Mouse (Mus musculus) right cerebral cortex, postnatal 36 days (tissue): ENCODE results near the gene Xpnpep1.

Source experiments
- DNase-seq, 2 experiments: peaks; one replicate each; pipeline ENCODE4 v3.0.0; 2022; ENCODE audit warnings: low spot score in 2 of 2, mixed read lengths in 1 of 2

The Xpnpep1 gene

DNA sequence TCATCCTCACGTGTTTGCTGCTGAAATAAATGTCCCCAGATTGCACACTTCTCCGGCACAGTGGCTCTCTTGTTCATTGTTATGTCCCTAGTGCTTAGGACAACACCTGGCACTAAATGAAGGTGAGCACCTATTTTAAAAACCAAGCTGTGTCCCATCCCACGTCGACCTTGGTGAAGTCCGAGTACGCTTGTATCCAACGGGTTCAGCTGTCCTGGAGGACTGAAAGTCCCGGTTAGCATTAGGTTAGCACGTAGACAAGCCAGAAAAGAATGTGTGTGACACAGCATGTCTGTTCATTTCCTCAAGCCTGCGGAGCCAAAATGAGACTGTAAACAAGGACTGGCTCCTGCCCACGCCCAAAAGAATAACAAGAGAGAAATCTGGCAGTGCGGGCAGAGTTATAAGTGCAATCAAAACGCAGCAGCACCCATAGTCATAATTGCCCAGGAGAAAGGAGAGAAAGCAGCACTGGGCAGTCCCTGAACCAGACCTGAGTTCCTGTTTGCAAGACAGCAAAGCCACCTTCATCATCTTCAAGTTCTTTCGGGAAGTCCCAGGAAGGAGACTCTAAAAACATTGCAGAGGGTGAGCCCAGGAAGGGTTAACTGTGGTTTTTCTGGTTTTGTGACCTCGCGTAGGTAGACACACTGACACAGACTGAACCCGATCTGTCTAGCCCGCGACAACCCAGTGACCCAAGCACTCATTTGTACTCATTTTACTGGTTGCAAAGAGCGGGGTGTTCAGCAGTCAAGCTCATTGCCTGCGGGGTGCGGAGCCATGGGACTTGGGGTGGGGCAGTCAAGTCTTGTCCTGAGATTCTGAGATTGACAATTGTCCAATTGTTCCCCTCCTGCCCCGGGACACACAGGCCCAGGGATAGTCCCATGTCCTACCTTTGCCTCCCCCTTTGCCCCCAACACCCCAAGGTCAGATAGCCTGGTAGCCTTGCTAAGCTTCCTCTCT is at the start of gene Xpnpep1:
Gene Xpnpep1 (minus strand): TSS at position 51 of the 969 bp plus-strand sequence.
- peak in 1 of 2 experiments; percentile 49 for DNase-seq

DNA sequence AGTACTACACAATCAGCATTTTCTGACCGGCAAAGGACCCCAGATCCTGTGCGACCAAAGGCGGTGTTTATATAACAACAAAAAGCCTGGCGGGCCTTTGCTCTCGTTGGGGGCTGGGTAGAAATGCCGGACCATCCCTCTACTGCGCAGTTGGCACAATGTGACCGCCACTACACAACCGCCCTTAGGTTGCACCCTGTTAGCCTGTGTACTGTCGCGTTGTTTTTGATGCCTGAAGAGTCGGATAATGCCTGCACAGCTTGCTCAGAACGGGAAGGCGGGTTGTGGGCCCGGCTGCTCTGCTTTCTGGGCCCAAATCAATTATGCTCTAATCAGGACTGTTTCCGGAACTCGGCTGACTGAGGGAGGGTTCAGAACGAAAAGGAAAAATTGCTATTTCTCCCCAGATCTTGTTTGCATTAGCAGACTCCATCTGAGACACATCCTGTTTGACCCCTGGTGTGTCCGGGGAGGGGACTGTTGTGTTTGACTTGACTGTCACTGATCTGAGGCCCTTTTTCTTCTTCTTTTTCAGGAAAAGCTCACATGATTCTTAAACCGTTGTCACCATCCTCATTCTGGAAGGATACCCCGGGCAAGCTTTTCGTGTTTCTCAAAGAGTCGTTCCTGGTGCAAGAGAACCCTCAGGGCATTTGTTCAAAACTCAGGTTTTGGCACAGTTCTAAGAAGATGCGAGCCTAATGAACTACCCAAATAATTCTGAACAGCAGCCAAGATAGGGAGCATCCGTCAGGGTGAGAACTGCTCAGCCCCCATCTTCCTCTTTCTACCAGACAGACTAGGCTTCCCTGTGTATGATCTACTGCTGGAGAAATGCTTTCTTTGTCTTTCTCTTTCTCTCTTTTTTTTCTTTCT is 47.5 kb upstream of the Xpnpep1 start:
- no peak for DNase-seq

DNA sequence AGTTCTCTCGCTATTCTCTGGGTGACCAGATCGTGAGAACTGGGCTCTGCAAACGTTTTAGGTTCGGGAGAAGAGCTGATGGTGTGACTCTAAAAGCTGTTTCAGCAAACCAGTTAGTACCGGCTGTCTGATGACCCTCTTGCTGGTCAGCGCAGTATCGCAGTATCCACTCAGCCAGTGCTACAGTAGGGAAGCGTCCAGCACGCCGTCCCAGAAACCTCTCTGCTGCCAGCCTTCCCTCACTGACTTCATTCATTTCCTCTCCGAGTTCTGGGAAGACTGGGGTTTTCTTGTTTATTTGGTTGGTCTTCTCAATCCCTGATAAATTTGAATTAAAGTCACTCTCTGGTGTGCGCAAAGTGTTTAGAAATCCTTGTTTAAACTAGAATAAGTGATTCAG is 46.8 kb upstream of the Xpnpep1 start:
- no peak for DNase-seq

DNA sequence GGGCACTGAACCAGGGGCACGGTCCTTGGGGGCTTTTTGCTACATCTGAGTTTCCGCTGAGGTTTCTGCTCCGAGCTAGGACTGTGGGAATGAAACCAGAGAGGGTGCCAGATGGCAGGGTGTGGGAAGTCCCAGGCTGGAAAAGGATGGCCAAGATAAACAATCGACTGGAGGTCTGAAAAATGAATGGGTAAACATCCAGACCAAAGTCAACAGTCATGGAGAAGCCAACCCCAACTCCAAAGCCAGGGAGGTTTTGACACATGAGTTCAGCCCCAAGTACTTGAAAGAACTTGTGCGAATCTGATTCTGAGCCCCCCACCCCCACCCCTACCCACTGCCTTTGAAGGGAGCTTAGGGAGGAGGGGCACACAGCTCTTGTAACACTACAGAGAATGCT is 44.7 kb upstream of the Xpnpep1 start:
- DNase-seq, result no peak

DNA sequence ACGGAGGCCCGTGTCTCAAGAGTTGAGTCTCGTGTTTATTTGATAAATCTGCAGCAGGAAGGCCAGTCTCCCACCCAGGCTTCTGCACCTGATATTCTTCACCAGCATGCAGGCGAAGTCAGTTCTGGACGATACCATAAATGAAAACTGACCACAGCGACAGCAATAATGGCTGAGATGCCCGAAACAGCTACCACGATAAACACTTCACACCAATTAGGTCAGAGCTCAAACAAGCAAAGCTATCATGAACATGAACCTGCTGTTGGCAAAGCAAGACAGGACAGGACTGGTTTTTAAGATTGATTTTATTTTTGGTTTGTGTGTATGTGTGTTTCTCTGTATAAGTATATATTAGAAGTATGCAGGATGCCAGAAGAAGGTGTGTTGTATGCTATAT is 42.8 kb upstream of the Xpnpep1 start:
- DNase-seq, result no peak

DNA sequence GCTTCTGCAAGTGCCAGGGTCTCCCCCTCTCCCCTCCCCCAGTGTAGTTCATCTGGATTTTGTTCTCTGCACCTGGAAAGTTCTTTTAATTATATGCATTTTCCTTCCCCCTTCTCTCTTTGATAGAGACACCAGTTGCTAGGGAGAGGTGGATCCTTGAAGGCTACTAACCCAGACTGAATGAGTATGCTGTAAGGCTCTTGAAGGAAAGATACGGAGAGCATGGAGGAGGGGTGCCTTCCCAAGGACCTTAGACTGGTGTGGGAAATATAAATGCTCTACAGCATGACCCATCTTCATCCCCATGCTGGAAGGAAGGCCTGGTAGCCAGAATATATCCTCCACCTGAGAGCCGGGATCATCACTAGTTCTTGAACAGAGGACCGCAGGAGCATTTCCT is 41.3 kb upstream of the Xpnpep1 start:
- no peak for DNase-seq

DNA sequence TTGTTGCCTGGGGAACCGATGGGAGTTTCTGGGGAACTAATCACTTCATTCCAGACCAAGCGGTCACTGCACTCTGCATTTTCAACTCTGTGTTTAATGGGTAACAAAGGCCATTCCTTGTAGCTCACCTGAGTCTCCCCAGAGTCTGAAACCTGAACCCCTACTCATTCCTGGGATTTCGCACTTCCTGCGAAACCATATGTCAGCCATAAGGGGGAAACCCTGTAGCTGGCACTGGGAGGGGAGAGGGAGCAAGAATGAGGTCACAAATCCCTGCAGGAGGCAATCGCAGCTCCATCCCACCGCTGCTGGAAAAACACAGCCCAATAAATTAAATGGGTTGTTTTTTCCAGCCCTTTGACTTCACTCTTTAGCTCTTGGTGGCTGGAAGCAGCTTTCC is 40.9 kb upstream of the Xpnpep1 start:
- DNase-seq, result no peak

DNA sequence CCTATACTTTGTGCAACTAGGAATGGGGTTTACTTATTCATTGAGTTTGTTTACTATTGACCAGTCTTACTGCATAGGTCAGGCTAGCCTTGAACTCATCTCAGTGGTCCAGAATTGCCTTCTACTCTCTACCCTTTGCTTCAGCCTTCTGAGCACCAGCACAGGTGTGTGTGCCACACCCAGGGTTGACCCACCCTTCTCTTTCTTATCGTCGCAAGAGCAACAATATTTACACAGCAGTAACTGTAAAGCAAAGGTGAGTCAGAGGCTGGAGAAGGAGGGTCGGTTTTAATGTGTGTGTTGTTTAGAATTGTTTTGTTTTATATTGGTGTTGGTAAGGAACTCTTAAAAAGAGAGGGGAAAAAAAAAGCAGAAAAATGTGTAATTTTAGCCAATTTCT is 40.5 kb upstream of the Xpnpep1 start:
- DNase-seq, result no peak

DNA sequence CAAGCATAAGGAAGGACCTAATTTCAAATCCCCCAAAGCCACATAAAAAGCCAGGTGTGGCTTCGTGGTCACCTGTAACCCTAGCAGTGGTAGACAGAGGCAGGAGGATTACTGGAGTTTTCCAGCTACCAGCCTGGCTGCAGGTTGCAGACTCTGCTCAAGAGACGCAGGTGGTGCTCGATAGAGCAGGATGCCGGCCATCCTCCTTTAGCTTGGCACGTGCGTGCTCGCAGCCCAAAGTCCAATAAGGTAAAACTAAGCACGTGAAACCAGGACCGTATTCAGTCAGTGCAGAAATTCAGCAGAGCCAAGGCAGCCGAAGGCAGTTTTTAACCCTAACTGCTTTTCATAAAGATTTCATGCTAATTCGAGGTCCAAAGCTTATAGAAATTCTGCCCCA is 40.0 kb upstream of the Xpnpep1 start:
- no peak for DNase-seq

DNA sequence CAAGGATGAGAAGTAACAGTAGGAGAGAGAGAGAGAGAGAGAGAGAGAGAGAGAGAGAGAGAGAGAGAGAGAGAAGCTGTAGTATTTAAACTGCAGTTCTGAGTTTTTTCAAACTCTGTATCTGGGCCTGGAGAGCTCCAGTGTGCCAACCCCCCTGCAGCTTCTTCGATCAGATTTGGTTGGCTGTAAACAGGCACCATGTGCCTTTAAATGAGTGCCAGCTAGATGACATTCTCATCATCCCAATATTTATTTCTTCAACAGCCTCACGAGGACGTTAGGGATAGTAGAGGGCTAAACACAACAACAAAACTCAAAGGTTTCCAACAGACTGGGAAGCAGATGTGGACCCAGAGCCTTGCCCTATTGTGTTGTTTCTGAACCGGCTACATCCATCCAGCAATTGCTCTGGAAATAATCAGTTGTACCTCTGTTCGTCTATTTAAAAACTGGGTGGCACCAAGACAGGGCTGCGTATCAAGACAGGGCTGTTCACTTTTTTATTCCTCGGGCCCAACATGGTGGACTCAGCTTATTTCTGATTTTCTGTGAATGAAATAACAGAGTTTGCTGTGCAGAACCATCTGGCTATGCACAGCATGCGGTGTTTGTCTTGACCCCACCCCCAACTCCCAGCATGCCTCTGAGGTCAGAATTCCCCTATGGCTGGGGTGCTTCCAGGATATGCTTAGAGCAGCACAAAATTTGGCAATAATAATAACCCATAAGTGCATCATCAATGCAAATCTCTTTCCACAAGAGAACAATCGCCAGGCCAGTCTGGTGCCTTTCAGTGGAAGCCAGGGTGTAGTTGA is 38.5 kb upstream of the Xpnpep1 start:
- no peak for DNase-seq

DNA sequence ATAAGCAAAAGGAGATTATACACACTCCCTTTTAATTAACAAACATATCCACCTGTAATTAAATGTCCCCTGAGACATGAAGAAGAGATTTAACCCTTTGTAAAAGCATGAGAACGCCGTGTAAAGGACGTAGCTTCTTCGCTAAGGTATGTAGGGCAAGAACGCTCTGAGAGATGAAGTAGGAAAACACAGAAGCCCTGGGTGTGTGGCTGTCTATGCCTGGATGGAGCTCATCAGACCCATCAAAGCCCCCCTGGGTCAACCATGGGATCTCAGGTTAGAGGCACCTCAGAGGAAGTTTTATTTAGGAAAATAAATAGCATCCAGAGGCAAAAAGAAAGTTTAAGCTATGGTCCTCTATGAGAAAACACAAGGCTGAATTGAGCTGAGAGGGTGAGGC is 37.3 kb upstream of the Xpnpep1 start:
- DNase-seq, result no peak

DNA sequence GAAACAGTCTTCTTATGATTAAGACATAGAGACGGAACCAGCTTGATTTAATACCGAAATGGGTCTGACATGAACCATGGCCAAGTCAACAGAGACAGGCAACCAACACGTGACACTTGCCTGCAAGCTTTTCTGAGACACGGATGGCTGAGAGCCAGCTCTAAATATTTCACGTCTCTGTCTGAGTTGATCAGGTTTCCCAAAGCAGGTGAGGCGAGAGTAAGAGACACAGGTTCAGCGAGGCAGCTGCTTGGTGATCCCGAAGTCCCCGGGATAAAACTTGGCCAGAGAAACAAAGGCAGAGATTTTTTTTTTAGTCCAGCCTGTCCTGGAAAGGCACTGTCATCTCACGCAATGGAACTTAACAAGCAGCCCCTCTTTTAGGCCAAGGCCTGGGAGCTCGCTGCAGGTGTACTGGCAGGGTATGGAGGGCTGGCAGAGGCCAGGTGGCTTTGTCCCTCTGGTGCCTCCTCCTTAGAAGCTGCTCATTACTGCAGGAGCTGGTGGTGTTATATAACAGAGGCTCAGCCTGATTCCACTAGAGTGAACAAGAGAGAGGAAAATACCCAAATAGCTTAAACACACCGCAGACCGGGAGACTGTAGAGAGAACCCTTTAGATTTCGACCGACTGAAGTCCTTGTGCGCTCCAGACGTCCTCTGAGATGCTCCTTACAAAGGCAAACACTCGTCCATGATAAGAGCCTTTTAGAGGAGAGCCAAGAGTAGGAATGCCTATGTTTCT is 36.4 kb upstream of the Xpnpep1 start:
- peak; percentile 32 to 41 for DNase-seq

DNA sequence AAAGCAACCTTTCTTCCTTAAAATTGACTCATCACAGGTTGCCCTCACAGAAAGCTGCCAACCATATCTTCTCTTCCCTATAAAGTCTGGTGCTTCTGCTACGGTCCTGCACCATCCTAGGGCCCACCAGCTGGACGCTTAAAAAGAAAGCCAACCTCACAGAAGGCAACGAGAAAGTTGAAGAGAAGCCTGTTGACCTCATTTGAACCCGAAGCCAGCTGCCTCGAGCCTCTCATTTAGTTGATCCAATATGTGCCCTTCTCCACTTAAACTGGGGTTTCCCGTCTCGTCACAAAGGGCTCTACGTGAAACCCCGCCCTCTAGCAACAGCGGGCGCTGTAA is 35.9 kb upstream of the Xpnpep1 start:
- DNase-seq, result no peak

DNA sequence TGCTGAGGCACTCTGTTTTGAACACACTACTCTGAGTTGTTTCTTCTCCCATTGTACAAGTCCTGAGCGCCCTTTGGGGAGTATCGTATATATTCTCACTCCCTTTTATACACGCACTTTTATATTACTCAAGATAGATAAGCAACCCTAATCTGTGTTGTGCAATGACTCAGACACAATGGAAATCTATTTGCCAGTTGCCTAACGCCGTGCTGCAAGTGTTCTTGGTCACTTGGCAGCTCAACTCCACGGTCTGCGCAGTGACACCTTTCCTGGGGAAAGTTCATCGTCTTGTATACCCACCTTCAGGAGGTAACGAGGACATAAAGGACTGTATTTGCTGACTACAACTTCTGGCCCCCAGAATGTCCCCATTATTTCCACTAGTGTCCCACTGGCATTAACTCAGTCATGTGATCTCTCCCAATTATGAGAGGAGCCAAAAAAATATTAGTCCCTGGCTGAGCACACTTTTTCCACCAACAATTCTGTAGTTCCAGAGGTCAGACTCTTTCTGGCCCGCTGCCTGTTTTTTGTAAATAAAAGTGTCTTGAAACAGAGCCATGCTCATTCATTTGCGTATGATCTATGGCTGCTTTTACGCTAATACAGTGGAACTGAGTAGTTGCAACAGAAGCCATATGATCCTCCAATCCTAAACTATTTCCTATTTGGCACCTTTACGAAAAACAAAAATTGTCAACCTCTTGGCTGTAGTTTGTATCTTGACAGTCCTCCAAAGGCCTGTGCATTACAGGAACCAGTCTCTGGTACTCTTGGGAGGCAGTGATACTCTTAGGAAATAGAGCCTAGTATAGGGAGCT is 35.1 kb upstream of the Xpnpep1 start:
- no peak for DNase-seq

DNA sequence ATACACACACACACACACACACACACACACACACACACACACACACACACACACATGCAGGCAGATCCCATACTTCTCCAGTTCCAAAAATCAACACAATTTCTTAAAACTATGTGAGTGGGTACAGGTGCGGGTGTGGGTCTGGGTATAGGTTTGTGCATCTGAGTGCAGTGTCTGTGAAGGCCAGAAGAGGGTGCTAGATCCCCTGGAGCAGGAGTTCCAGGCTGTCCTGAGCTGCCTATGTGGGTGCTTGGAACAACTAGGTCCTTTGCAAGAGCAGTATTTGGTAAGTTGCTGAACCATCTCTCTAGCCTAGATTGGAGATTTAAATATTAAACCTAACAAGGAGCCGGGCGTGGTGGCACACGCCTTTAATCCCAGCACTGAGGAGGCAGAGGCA is 33.5 kb upstream of the Xpnpep1 start:
- DNase-seq, result no peak

DNA sequence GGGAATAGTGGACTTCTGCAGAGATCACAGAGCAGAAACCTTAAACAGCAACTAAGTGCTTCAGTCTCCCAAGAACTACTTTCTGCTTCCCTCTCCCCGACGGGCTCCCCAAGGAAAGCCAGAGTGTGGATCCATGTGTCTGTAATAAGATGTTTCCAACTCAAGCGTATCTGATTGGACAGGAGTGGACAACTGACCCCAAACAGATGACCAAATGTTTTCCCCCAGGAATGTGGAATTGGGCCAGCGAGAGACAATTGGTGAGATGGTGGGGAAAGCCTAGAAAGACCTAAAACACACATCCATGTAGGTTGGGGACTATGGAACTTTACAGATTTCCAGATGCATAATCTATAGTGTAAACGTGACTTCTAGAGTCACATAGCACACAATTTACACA is 32.4 kb upstream of the Xpnpep1 start:
- no peak for DNase-seq

DNA sequence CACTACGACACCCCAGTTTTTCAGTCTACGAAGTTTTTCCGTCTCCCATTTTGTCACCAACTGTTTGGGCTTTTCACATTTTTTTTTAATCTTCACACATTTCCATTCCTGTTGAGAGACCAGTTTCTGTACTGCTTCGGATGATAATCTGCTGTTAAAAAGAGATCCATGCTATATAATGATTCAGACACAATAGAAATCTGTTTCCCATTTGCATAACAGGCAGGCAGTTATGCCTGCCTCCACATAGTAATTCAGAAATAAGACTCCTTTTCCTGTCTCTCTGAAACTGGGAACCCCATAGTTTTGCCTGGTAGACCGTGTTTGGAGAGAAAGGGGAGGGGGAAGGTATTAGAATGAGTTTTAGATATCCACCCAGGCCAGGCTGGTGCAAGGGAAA is 31.6 kb upstream of the Xpnpep1 start:
- DNase-seq, result no peak

DNA sequence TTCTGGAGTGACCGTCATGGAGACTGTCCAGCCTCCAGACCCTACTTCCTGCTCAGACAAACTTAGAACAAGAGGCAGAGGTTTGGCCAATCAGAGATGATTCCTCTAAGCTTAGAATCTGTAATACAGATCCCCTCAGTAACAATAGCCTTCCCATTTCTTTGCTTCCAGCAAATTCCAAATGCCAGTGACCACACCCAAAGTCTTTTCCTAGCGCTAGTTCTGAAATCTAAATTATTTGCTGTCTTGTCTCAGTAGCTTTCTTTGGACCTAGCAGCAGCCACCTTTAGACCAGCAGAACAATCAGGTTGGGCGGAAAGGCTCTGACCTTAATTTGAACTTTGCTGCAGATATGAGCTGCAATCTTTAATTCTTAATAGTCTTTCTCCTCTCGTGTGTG is 30.9 kb upstream of the Xpnpep1 start:
- no peak for DNase-seq

DNA sequence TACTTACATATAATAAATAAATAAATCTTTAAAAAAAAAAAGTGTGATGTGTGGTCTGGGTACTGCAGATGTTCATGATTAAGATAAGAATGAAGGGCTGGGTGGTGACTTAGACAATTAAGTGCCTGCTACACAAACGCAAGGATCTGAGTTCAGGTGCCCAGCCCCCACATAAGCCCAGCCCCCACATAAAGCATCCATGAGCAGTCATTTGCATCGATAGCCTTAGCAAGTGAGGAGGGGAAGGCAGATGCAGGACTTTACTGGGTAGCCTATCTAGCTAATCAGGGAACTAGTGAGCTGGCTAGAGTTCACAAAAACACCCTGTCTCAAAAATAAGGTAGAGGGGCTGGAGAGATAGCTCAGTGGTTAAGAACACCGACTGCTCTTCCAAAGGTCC is 29.4 kb upstream of the Xpnpep1 start:
- no peak for DNase-seq

DNA sequence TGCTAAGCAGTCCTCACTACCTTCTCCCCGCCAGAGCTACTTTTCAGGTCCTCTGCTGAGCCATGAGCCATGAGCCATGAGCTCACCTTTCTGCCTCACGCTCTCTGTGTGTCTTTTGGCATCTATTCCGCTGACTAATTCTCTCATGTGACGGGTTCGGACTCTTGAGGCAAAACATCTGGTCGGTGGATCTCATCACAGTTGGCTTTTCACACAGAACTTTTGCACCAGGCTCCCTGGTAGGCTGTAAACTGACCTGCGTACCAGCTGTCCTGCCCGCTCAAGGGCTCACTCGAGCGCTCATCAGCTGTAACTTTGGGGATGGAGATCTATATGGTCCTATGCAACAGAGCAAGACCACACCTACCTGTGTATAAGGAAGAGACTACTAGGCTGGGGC is 26.9 kb upstream of the Xpnpep1 start:
- no peak for DNase-seq
